Mouse (Mus musculus) cerebellum, adult 2 months (tissue): ENCODE data around the gene Dnal4.

Experiments used
- CTCF ChIP-seq: fragments of 200-500 bp; IDR thresholded peaks from 2 replicates; pipeline ENCODE4 v1.5.1; 2011; ENCODE audit warnings: low read depth, mild to moderate bottlenecking, control low read depth, low read length, moderate library complexity, borderline replicate concordance; ENCODE audit not compliant: insufficient read depth
- POLR2A ChIP-seq: fragments of 200-500 bp; IDR thresholded peaks from 2 replicates; pipeline ENCODE4 v1.6.1; 2011; ENCODE audit warnings: low read length, control low read depth, borderline replicate concordance; ENCODE audit not compliant: insufficient read depth

DNA sequence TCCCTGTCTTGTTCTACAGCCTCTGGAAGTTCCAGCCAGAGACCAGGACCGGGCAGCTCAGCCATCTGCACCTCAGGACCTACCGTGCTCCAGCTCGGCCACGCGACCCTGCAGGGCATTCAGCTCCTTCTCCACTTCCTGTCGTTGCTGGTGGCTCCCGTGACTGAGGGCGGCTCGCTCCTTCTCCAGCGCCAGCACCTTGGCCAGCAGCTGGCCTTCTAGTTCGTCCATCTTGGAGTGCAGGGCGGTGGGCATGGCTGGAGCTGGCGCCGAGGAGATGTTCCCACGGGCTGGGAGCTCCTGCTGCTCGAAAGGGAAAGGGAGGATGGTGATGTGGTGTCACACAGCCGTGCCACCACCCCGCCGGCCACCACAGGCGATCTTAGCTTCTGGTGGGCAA, 16.5 kb upstream of the Dnal4 start:
- TF ChIP-seq CTCF = no peak
- TF ChIP-seq POLR2A = no peak
